Mouse (Mus musculus) erythroblast, adult 5-6 weeks (primary cell): ENCODE measurements around the gene Dnajc15. TPM values are rescaled to one million over a fixed set of nuclear protein-coding genes. Genes with fewer than 3 reads are reported as not detected.
A peak's percentile ranks its signal among the peaks of the same experiment; 100 is the strongest.
"Not testable (repeated sequence)": the region's sequence is repeated elsewhere in the genome, so short reads cannot be mapped to it uniquely, and the experiment has no call there.

Experiments used
- ATAC-seq: replicated peaks from 2 replicates; pipeline ENCODE4 v1.8.0; 2016; ENCODE audit warnings: moderate number of reproducible peaks, mild to moderate bottlenecking, moderate TSS enrichment, inconsistent platforms; ENCODE audit not compliant: poor library complexity, low FRiP score, severe bottlenecking
- total RNA-seq, 2 experiments: library from RNA; stranded (forward) in 1 of 2; stranded (reverse) in 1 of 2; fragments of 150-400 nt in 1 of 2; fragments of 200-764, 138-1000 nt in 1 of 2; gene quantifications; 2 replicates each; pipeline versions ENCODE4 v1.2.3 to v1.2.4; 2015 to 2017; ENCODE audit warnings: low replicate concordance in 2 of 2

Gene Dnajc15
- total RNA-seq (2015; ENCODE audit: low replicate concordance) (2.7 TPM in 2 replicates), total RNA-seq (2017; ENCODE audit: low replicate concordance) (6.0 and 21.0 TPM in 2 replicates)

DNA sequence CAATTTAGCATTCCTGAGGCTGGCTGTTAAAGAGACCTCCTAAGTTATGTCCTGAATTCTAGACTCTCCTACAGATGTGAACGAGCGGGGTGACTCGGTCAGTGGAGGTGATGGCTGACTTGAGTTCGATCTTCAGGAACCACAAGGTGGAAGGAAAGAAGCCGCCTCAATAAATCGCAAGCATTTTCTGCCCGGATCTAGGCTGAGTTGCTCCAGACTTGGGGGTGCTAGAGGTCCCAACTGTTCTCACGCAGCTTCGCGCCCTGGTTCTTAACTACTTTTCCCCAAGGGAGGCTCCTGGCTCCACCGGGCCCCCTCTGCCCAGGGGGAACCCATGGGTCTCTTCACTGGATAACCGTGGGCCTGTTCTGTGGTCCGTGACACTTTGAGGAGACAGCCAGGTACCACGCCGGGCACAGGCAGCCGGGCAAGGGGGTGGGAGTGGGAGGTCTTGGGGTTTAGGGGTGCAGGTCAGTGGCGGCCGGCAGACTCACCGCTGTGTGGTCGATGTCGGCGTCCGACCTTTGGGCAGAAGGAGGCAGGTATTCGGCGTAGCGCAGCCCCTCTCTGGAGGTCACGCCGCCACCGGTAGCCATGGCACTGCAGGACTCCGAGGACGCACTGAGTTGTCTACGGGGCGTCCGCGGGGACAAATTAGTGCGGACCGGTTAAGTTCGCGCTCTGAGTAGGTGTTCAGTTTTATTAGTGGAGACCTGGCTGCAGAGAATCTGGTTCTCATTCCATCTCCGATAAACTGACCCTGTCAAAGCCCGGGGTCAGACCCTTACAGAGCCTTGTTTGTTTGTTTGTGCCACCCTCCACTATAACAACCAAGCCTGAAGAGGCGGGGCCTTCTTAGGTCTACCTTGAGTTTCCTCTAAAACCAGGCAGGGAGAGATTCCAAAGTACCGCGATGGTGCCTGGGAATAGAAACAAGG lies at the start of gene Dnajc15:
TSS of gene Dnajc15 (minus strand) at position 822 of the 938 bp plus-strand sequence.
- peak; percentile 85 for ATAC-seq

DNA sequence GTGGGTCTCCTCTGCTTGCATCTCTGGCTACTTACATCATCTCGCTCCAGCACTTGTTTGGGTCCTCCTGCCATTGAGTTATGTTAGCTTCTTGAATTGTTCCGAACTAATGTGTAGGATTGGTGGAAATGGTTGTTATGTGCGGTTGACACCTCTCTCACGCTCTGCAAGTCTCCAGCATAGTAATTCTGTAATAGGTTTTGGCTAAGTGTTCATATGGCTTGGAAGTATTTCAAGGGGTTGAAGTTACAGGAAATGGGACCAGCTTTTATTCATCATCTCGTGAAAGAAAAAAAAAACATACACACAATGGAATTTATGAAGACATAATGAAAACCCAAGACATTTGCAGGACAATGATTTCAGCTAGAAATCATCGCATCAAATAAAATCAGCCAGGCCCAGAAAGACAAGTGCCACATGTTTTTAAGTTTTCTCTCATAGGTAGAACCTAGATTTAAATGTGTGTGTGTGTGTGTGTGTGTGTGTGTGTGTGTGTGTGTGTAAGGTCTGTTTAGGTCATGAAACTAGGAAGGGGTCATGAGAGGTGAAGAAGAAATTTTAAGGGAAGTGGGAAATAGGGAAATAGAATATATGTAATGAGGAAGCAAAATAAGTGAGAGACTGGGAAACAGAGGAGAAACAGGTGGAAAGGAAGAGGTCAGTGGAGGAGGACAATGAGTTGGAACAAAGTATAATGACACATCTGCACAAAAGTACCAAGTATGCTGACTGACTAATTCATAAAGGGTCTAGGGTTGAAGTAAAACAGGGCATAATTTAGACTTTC lies 48.3 kb upstream of the Dnajc15 start:
- no peak for ATAC-seq

DNA sequence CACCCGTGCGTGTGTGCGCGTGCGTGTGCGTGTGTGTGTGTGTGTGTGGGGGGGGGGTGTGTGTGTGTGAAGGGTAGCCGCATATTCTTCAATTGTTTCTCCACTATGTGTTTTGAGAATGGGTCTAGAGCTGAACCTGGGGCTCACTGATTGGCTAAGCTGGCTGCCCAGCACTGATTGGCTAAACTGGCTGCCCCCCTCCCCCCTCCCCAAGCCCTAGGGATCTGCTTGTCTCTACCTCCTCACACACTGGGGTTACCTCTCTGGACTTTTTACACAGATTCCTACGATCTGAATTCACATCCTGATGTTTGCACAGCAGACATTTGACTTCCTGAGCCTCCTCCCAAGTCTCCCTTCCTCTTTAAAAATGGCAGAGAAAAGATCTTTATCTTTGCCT lies 46.7 kb upstream of the Dnajc15 start:
- no peak for ATAC-seq

DNA sequence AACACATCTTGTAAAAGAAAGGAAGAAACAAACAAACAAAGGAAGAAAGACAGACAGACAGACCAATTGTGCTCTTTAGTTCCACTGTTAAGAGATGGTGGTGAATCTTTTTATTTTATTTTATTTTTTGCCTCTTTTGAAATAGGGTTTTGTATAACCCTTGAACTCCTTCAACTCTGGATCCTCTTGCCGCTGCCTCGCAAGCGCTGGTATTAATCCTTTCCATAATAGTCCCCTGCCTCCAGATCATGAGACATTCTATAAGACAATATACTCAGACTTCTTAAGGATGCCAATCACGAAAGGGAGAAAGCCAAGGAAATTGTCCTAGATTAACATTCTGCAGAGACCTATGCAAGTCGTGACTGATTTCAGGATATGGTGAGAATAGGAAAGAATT lies 40.9 kb upstream of the Dnajc15 start:
- ATAC-seq = no peak

DNA sequence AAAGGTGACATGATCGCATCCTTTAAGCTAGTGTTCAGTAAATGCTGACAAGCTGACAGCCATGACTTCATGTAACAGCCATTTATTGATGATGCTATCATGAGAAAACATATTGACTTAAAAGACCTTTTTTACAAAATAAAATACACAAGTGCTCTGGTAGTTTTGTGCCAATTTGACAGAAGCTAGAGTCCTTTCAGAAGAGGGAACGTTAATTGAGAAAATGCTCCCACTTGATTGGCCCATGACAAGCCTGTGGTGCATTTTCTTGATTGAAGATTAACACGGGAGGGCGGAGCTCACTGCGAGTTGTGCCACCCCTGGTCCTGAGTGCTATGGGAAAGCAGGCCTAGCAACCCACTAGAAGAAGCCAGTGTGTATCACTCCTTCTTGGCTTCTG lies 31.7 kb upstream of the Dnajc15 start:
- ATAC-seq = no peak

DNA sequence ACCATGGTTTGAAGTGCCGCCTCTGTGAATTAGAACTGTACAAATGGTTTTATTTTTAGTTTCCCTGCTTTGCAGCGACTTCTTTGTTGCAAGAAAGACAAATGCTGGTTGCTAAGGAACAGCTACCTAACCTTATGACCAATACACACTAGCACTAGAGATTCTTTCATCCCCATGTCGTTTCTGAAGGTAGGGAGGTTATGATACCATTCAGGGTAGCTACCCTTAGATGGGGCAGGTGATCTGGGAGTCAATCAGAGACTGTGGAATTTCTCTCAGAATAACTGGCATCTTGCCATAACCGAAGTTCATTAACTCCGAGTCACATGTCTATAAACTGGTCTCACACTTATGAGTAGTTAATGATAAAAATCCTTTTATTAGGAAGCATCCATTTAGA lies 30.5 kb upstream of the Dnajc15 start:
- ATAC-seq = no peak

DNA sequence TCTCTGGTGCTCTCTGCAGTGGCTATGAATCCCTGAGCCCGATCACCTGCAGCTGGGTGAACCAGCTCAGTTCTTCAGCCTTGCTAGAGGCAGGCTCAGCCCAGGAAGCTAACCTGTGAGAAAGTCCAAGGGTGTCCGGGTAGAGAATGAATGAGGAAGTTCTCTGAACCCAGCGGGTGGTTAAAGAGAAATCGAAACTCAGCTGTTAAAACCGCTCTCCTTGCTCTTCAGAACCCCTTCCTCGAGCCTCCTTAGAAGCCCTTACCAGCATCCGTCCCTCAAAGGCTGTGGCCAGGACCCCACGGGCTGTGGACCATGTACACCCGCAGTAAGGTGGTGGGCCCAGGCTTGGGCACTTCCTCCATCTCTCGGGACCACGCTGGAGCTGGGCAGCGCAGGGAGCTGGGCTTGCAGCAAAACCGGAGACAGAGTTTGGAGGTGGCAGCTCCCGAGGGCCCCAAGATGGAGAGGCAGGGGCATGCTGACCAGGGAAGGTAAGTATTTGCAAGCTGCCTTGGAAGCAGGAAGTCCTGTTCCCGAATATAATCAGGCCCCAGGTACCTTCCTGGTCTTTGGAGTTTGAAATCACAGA lies 29.3 kb upstream of the Dnajc15 start, which contains the start of gene Epsti1:
TSS of gene Epsti1 (plus strand) at position 69 of the 592 bp plus-strand sequence.
- no peak for ATAC-seq

DNA sequence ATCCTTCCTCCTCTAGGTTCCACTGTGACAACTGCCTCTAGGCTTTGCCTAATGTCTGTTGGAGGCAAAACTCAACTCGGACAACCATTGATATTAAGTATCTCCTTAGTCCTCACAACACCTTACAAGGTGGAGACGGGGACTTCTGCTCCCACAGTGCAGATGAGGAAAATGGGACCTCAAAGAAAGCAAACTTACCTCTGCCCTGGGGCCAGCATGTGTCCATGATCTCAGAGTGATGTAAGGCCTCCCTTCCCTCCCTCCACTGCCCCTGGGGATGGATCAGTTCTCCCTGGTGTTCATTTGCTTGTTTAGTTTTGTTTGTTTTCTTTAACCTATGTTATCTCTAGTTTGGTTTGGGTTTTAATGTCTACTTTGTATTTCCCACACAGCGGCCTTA lies 27.6 kb upstream of the Dnajc15 start:
- ATAC-seq = no peak

DNA sequence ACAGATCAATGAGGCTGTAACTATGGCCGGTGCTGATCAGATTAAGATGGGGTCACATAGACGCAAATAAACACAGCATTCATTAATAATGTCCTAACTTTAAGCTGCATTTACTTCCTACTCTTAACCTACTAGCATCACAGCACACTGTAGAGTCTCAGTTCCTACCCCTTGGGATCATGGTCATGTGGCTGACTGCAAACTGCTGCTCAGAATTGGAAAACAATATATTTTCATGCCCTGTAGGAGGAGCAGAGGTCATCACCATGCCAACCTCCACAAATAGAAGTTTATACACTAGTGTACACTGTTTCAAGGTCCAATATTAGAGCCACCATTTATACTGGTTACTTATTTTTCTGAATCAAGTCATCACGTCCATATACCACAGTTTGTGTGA lies 21.0 kb upstream of the Dnajc15 start:
- no peak for ATAC-seq

DNA sequence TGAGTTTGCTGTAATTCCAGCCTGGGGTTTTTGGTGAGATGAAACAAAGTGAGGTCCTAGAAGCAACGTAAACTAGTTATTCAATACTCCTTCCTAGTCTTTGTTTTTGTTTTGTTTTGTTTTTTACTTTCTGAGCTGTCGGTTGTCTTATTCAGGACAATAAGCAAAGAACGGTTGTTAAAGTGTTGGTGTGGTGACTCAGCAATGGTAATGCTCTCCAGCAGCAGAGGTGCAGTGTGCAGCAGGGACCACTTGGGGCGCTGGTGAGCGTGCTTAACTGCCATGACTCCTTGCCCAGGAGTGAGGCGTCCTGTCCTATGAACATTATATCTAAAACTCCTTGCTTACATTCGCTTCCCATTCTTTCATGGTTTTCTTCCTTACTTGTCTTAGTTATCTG lies 15.0 kb upstream of the Dnajc15 start:
- ATAC-seq = no peak

DNA sequence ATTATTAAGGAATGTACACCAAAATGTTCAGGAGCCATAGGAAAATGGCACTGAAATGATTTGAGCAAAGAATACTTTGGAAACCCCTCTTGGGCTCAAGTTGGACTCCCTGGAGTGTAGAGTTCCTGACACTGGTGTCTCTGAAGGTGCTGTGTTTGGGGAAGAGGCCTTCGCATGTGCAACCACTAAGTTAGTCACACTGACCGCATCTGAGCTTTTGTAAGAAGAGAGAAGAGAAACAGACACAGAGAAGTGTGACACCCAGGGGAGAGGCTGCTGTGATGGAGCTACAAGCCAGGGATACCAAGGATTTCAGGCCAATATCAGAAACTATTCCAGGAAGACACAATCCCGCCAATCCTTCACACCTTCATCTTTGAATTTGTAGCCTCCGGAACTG lies 12.0 kb upstream of the Dnajc15 start:
- ATAC-seq = no peak

DNA sequence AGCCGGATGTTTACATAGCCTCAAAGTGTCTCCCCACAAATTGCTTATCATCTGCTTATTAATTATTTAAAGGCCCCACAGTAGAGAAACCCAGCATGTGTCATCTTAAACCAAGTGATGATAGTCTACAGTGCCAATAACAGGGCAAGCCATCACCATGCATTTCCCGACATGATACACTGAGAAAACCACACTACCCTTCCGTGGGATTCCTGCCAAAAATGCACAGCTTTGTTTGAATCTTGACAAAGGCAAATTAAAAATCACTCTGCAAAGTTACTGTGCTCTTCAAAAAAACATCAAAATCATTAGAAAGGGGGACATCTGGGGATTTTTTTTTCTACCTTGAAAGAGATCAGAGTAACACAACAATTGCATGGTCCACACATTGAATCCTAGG lies 11.5 kb upstream of the Dnajc15 start:
- no peak for ATAC-seq

DNA sequence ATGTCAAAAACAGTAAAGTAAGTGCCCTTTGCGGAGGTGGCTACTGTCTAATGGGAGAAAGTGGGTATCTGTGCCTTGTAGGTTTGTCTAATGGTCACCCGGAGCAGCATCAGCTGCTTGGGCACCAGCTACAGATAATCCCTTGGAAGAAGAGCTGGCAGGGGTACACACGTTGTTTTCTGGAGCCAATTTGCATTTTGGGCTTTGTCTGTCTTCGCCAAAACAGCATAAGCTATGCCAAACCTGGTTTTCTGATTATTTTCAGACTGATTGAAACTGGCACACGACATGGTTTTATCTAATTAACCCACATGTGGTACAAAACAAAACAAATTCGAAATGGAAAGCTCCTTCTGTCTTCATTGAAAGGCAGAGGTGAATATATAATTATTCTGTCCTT lies 7.7 kb upstream of the Dnajc15 start:
- no peak for ATAC-seq

DNA sequence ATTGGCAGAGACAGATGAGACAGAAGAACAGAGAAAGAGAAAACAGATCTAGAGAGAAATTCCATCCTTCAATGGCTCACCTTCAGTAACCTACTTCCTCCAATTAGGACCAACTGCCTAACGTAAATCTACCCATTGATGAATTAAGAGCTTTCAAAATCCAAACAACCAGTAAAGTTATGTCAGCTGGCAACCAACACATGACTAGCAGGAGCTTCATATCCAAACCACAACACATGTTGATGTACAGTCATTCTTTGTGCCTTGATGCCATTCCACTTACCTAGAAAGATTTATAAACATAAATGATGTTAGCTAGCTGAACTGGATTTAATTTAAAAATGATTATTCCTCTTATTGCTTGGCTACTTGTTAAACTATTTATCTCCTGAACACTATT lies 7.1 kb upstream of the Dnajc15 start:
- no peak for ATAC-seq

DNA sequence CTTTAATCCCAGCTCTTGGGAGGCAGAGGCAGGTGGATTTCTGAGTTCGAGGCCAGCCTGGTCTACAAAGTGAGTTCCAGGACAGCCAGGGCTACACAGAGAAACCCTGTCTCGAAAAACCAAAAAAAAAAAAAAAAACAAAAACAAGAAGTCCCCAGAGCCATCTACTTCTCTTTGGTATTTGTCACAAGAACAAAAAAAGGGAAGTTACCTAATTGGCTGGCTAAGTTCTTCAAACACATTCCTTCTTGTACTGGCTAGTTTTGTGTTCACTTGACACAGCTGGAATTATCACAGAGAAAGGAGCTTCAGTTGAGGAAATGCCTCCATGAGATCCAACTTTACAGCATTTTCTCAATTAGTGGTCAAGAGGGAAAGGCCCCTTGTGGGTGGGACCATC lies 3.0 kb upstream of the Dnajc15 start:
- ATAC-seq = not testable (repeated sequence)

DNA sequence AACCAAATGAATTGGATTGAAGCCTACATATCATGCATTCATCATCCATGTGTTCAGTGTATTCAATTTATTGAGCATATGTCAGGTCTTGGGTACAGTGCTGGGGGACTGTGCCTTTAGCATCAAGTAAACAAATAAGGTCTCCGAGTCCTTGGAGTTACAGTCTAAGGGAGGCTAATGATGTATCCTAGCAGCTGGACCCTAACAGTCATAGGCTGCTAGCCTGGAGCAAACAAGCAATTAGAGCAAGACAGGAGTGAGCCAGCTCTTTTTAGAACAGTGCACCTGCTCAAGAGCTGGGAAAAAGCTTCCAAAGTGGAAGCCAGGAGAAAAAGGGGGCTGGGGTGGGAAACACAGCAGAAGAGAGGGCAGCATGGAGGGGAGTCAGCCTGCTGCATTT lies 1.3 kb upstream of the Dnajc15 start:
- ATAC-seq = no peak

DNA sequence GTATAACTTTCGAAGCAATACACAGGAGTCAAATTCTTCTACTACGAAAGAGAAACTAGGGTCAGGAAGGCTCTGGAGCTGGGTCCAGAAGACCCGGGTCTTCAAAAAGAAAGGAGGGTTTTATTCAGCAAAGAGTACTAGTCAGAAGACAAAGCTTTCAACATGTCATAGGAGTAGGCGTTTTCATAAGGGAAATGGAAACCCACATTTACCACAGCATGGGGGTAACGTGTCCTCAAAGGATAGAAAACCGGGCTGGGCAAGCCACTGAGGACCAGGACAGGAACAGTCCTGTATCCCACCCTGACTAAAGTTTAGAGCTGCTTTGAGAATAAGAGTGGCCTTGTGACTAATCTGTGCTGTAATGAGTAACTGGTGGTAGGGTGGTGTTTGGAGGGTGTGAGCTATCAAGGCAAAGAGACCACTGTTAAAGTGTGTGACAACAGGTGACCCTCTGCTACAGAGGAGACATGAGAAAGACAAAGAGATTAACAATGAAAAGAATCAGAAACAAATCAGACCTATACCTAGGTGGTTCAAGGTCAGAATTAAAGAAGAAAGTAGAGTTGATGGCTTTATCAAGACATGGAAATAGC lies 3.4 kb downstream of the Dnajc15 start:
- no peak for ATAC-seq

DNA sequence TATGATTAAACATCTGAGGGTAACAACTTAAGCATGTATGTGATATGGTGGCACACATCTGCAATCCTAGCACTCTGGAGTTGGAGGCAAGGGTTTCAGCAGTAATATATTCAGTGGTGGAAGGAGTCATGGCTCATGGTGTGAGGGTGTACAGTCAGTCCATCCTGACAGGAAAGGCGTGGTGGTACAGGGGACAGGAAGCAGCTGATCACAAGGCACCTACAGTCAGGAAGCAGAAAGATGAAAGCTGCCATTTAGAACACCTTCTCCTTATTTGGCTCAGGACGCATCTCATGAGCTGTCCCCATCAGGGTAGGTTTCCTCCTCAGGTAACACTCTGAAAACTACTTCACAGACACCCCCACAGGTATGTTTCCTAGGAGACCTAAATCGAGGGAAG lies 4.0 kb downstream of the Dnajc15 start:
- ATAC-seq = no peak

DNA sequence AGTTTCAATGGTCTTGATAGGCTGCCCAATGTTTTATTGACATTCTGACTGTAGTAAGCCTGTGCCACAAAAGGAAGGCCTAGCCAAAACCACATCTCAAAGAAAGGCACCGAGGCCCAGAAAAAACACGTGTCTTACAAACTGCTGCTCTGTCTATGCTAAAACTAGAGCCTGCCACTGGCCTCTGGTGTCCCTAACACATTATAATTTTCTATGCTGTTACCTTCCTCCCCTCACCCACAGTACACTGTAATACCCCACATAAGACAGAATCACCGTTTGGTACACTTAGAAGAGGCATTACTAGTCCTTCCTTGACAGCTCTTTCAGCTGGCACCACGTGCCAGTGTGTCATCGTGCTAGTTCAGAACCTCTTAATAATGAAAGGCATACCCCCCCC lies 7.3 kb downstream of the Dnajc15 start:
- ATAC-seq = no peak

DNA sequence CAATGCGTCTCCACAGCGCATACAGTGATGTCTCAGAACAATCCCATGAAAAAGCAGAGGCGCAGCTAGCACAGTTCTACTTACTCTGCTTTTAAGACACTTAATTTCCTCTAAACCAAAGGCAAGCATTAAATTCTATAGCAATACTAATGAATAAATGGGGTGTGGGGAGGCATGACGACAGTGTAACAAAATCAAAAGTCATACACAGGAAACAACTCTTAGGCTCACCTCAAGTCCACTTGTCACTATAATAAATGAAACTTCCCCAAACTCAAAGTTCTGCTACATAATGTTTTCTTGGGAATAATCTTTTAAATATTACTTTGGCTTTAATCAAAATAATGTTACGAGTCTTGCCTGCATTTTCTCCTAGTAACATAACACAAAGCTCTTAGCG lies 10.4 kb downstream of the Dnajc15 start:
- no peak for ATAC-seq
